Mouse (Mus musculus): ENCODE data around the gene Pik3r6. TPM values are rescaled to one million over a fixed set of nuclear protein-coding genes. Genes with fewer than 3 reads are reported as not detected.
A peak's percentile ranks its signal among the peaks of the same experiment; 100 is the strongest.

The Pik3r6 gene
- total RNA-seq, 2 experiments from 2014 or later = 5.0 to 6.4 TPM

DNA sequence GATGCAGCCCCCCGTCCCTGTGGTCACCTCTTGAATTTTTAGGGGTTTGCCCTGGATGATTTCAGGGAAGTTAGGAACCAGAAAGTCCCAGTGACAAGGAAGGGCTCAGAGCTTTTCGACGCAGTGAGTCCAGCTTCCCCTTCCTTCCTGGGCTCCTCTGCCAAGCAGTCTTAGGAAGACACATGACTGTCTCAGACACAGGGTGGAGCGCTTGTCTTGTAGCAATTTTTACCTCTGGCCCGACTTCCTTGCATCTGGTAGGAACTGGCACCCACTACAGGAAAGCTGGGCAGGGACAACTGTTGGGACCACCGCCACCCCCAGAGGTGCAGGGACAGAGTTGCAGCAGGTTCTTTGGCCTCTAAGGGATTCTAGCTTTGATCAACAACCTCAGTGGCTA lies 28.2 kb upstream of the Pik3r6 start:
- no peak for DNase-seq (ENCODE audit: extremely low spot score in 1 of 2, low spot score in 2 of 2)
- intact Hi-C loops (cut with DNase I) = no loop called here
- Histone ChIP-seq H3K27ac (no peak overlapping the region), H3K4me3 (no peak overlapping the region)
- no peak; the same call in 1 of the 2 replicates for TF ChIP-seq CTCF (IDR thresholded peaks at IDR 0.05)

- no peak overlapping the region for H3K4me3 ChIP-seq
- no peak overlapping the region for H3K27ac ChIP-seq
- no peak for TF ChIP-seq CTCF (IDR thresholded peaks at IDR 0.05)
- intact Hi-C loops (cut with DNase I) = no loop called here
- DNase-seq (ENCODE audit: extremely low spot score in 1 of 2, low spot score in 2 of 2) = no peak
These were observed 27.1 kb upstream of the Pik3r6 start for GRCm38 (mm10) chr11:68475676-68476075.

GRCm38 (mm10) chr11:68477661-68478060 lies 25.2 kb upstream of the Pik3r6 start:
- TF ChIP-seq CTCF (IDR thresholded peaks at IDR 0.05) = no peak
- no peak for DNase-seq (ENCODE audit: extremely low spot score in 1 of 2, low spot score in 2 of 2)
- H3K27ac ChIP-seq = no peak overlapping the region
- intact Hi-C loops (cut with DNase I) = no loop called here
- no peak overlapping the region for H3K4me3 ChIP-seq

DNA sequence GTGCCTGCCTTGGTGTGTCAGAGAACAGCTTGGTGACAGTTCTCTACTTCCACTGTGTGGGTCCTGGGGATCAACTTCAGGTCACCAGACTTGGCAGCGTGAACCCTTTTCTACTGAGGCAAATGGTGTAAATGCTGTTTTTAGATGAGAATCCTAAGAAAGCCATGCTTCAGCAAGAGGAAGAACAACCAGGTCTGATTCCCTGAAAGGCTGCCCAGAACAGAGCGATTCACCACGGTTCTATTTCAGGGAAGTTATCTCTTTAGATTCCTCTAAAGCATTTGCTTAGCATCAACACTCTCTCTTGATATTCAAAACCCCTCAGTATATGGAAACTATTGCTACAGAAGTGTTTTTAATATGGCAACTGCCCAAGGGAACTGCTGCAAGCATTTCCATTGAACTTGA lies 24.2 kb upstream of the Pik3r6 start:
- H3K4me3 ChIP-seq = no peak overlapping the region
- DNase-seq (ENCODE audit: extremely low spot score in 1 of 2, low spot score in 2 of 2) = no peak
- no peak for TF ChIP-seq CTCF (IDR thresholded peaks at IDR 0.05)
- peak overlapping the region; percentile 28 for H3K27ac ChIP-seq
- intact Hi-C loops (cut with DNase I) = no loop called here

- H3K27ac ChIP-seq = no peak overlapping the region
These were observed 22.2 kb upstream of the Pik3r6 start for GRCm38 (mm10) chr11:68480660-68481059.

GRCm38 (mm10) chr11:68482001-68482400 lies 20.8 kb upstream of the Pik3r6 start:
- no peak for DNase-seq (ENCODE audit: extremely low spot score in 1 of 2, low spot score in 2 of 2)
- Histone ChIP-seq H3K4me3 (no peak overlapping the region), H3K27ac (no peak overlapping the region)
- intact Hi-C loops (cut with DNase I) = loop anchor here (10.0 kb wide), 1 partner anchor 323 kb away; no protein-coding TSS in a partner anchor
- TF ChIP-seq CTCF (IDR thresholded peaks at IDR 0.05) = no peak

More at GRCm38 (mm10) chr11:68480660-68481059, 22.2 kb upstream of the Pik3r6 start:
- DNase-seq (ENCODE audit: extremely low spot score in 1 of 2, low spot score in 2 of 2) = no peak
- intact Hi-C loops (cut with DNase I) = loop anchor here (10.0 kb wide), 1 partner anchor 324 kb away; no protein-coding TSS in a partner anchor
- TF ChIP-seq CTCF (IDR thresholded peaks at IDR 0.05) = peak; percentile 18
- H3K4me3 ChIP-seq = no peak overlapping the region

DNA sequence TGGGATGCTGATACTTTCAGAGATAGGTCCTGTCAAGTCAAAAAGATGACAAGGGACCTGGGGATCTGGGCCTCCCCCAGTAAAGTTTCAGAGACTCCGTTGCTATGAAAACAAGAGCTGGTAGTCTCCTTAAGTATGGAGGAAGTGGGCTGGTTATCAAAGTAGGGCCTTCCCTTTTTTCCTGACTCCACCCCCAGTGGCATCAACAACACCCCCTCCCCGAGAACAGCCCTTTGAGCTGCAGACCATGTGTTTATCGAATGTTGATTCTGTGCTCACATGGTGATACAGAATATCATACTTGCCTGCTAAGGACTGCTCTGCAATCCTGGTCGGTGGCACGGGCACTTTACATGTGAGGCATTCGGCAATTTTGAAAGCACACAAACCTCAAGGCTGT lies 19.6 kb upstream of the Pik3r6 start:
- no peak for DNase-seq (ENCODE audit: extremely low spot score in 1 of 2, low spot score in 2 of 2)
- TF ChIP-seq CTCF (IDR thresholded peaks at IDR 0.05) = no peak
- Histone ChIP-seq H3K27ac (no peak overlapping the region), H3K4me3 (no peak overlapping the region)
- intact Hi-C loops (cut with DNase I) = loop anchor here (10.0 kb wide), 1 partner anchor 322 kb away; no protein-coding TSS in a partner anchor

- no peak overlapping the region for H3K27ac ChIP-seq
- no peak overlapping the region for H3K4me3 ChIP-seq
- DNase-seq (ENCODE audit: extremely low spot score in 1 of 2, low spot score in 2 of 2) = no peak
- intact Hi-C loops (cut with DNase I) = loop anchor here (2.0 to 10.0 kb wide), 2 partner anchors 320 to 390 kb away; no protein-coding TSS in a partner anchor
- no peak for TF ChIP-seq CTCF (IDR thresholded peaks at IDR 0.05)
These were observed 18.4 kb upstream of the Pik3r6 start for GRCm38 (mm10) chr11:68484431-68484830.

DNA sequence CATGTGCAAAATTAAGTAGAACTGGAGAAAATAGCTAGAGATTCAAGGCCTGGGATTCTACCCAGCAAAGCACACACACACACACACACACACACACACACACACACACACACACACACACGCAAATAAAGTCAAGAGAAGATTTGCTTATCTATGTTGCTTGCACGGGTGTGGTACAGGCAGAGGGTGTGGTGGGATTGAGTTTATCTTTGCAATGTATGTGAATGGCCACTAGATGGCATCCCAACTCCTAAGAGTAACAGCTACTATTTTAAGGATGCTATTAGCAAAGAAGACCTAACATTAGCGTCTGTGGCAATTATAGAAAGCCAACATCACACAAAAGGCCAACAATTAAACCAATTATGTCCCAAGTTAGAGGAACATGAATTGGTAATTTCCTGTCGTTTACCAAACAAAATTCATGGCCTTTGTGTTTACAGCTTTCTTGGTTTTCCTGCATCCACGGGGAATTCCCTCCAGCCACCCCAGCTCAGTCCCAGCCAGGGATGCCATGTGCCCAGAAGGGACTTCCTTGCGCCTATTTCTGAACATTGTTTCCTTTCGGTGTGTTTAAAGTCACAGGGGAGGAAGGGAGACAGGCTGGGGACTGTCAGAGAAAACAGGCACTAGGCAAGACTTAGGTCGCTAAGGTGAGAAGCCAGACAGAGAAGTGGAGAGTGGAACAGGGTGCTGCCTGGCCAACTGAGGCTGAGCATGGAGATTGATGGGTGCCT lies 17.4 kb upstream of the Pik3r6 start:
- no peak for DNase-seq (ENCODE audit: extremely low spot score in 1 of 2, low spot score in 2 of 2)

DNA sequence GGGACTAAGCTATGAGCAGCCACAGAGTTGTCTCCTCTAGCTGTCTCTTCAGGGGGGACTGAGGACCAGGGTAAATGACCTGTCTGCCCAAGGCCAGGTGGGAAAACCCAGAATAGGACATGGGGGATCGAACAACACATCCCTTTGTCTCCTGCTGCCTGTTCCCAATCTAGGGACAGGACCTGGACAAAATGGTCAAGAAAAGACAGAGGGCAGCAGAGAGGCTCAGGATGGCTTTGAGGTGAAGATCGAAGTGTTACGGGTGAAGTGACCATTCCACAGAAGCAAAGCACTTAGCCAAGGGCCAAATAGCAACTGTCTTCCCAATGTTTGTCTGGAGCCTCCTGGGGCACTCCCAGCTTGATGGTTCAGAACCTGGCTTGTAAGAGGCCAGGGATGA lies 16.7 kb upstream of the Pik3r6 start:
- TF ChIP-seq CTCF (IDR thresholded peaks at IDR 0.05) = peak; percentile 24
- no peak for DNase-seq (ENCODE audit: extremely low spot score in 1 of 2, low spot score in 2 of 2)
- H3K27ac ChIP-seq = no peak overlapping the region
- no peak overlapping the region for H3K4me3 ChIP-seq
- intact Hi-C loops (cut with DNase I) = loop anchor here (2.0 to 10.0 kb wide), 2 partner anchors 63 to 319 kb away; no protein-coding TSS in a partner anchor

More for the DNA sequence above, 17.4 kb upstream of the Pik3r6 start:
- H3K27ac ChIP-seq = no peak overlapping the region
- TF ChIP-seq CTCF (IDR thresholded peaks at IDR 0.05) = peak; percentile 72
- intact Hi-C loops (cut with DNase I) = loop anchor here (2.0 to 10.0 kb wide), 2 partner anchors 319 to 389 kb away; no protein-coding TSS in a partner anchor
- no peak overlapping the region for H3K4me3 ChIP-seq

DNA sequence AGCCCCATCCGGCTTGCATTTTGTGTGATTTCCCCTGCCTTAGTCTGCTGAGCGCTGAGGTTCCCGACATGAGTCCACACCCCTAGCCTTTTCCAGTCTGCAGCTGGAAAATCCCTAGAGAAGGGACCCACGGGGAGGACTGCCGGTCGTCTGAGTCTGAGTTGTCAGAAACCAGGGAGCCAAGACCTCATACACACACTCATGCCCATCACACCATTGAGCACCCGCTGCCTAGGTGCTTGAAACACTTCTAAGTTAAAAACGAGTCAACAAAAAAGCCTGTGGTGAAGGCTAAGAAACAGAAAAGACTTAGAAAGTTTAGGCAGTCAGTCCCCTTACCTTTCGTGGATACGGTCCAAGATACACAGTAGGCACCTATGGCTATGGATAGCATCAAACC lies 15.1 kb upstream of the Pik3r6 start:
- DNase-seq (ENCODE audit: extremely low spot score in 1 of 2, low spot score in 2 of 2) = no peak
- no peak for TF ChIP-seq CTCF (IDR thresholded peaks at IDR 0.05)
- Histone ChIP-seq H3K4me3 (no peak overlapping the region), H3K27ac (no peak overlapping the region)
- intact Hi-C loops (cut with DNase I) = loop anchor here (2.0 to 10.0 kb wide), 2 partner anchors 61 to 317 kb away; no protein-coding TSS in a partner anchor

DNA sequence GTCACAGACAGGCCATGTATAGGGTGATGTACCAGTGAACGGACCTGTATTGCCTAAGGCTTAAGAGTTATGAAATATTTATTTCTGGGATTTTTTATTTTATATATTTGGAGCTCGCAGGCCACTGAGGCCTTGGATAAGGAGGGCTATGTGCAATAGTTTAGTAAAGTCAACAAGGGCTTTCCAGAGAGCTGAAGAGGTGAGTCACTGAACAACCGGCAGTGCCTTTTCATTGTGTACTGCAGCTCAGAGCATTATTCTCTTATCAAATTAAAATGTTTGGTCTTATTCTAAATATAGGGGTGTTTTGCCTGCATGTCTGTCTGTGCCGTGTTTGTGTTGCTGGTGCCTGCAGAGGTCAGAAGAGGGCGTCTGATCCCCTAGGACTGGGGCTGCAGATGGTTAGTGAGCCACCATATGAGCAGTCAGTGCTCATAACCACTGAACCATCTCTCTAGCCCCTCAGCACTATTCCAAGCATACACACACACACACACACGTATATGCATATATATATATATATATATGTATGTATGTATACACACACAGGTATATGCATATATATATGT lies 14.5 kb upstream of the Pik3r6 start:
- intact Hi-C loops (cut with DNase I) = loop anchor here (10.0 kb wide), 1 partner anchor 316 kb away; no protein-coding TSS in a partner anchor
- Histone ChIP-seq H3K4me3 (no peak overlapping the region), H3K27ac (no peak overlapping the region)
- no peak for DNase-seq (ENCODE audit: extremely low spot score in 1 of 2, low spot score in 2 of 2)
- no peak for TF ChIP-seq CTCF (IDR thresholded peaks at IDR 0.05)

All from left cerebral cortex, adult 2 months (tissue).